Mouse (Mus musculus): ENCODE data around the gene Gnmt.

- no peak for TF ChIP-seq CTCF (IDR thresholded peaks at IDR 0.05 in 2 of 3, conservative IDR thresholded peaks at IDR 0.05 in 1 of 3; ENCODE audit: control insufficient read depth in 1 of 3, insufficient read depth in 1 of 3, low read depth in 2 of 3, low read length in 3 of 3, poor library complexity in 1 of 3, severe bottlenecking in 1 of 3)
- TF ChIP-seq ZC3H11A (IDR thresholded peaks at IDR 0.05; ENCODE audit: low read depth, low read length) = no peak
- no peak for TF ChIP-seq SIN3A (IDR thresholded peaks at IDR 0.05; ENCODE audit: low read length)
- TF ChIP-seq EP300 (IDR thresholded peaks at IDR 0.05; ENCODE audit: low read depth in 1 of 2, low read length in 2 of 2) = no peak
- TF ChIP-seq RCOR1 (IDR thresholded peaks at IDR 0.05; ENCODE audit: low read depth, low read length) = no peak
- no peak for TF ChIP-seq BHLHE40 (IDR thresholded peaks at IDR 0.05; ENCODE audit: borderline replicate concordance, low read depth, low read length)
- no peak for TF ChIP-seq GATA1 (IDR thresholded peaks at IDR 0.05; ENCODE audit: low read depth, low read length)
- TF ChIP-seq ZMIZ1 (IDR thresholded peaks at IDR 0.05; ENCODE audit: low read depth, low read length) = no peak
- TF ChIP-seq POLR2A (IDR thresholded peaks at IDR 0.05; ENCODE audit: control insufficient read depth in 1 of 2, insufficient read depth in 1 of 2, low read depth in 1 of 2, low read length in 2 of 2, poor library complexity in 1 of 2) = no peak
- TF ChIP-seq MAFK (IDR thresholded peaks at IDR 0.05; ENCODE audit: borderline replicate concordance, low read depth, low read length) = no peak
- no peak for TF ChIP-seq ZNF384 (IDR thresholded peaks at IDR 0.05; ENCODE audit: low read depth, low read length)
These were observed 12.3 kb upstream of the Gnmt start for GRCm38 (mm10) chr17:46741305-46741704.
